Mouse (Mus musculus) liver, embryonic 15.5 days (tissue): ENCODE results near the gene Cpvl. TPM values are rescaled to one million over a fixed set of nuclear protein-coding genes. Genes with fewer than 3 reads are reported as not detected.

Experiments
- ATAC-seq: fragments of 200-750 bp; cut with Nextera tagmentation; 2 replicates; pipeline ENCODE4 v1.8.0; 2017; ENCODE audit warnings: moderate number of reproducible peaks, mild to moderate bottlenecking, moderate library complexity; ENCODE audit not compliant: insufficient read depth
- H3K27ac ChIP-seq: fragments of 300-500 bp; sonication (generic); replicated peaks from 2 replicates; pipeline ENCODE4 v1.5.1; 2015; ENCODE audit warnings: mild to moderate bottlenecking, inconsistent platforms
- H3K27me3 ChIP-seq: fragments of 300-500 bp; sonication (generic); 2 replicates; pipeline ENCODE4 v1.6.1; 2015; ENCODE audit warnings: mild to moderate bottlenecking, inconsistent platforms
- H3K36me3 ChIP-seq: fragments of 300-500 bp; sonication (generic); replicated peaks from 2 replicates; pipeline ENCODE4 v1.6.1; 2015; ENCODE audit warnings: moderate library complexity, mild to moderate bottlenecking, inconsistent platforms
- H3K4me1 ChIP-seq: fragments of 300-500 bp; sonication (generic); replicated peaks from 2 replicates; pipeline ENCODE4 v1.6.1; 2015; ENCODE audit warnings: inconsistent platforms
- H3K4me2 ChIP-seq: fragments of 300-500 bp; sonication (generic); 2 replicates; pipeline ENCODE4 v1.6.1; 2015; ENCODE audit warnings: moderate library complexity, mild to moderate bottlenecking, inconsistent platforms
- H3K4me3 ChIP-seq: fragments of 300-500 bp; sonication (generic); replicated peaks from 2 replicates; pipeline ENCODE4 v1.5.1; 2015; ENCODE audit warnings: mild to moderate bottlenecking, inconsistent platforms
- H3K9ac ChIP-seq: fragments of 300-500 bp; sonication (generic); 2 replicates; pipeline ENCODE4 v1.6.1; 2015; ENCODE audit warnings: moderate library complexity, mild to moderate bottlenecking, inconsistent platforms
- H3K9me3 ChIP-seq: fragments of 300-500 bp; sonication (generic); replicated peaks from 2 replicates; pipeline ENCODE4 v1.6.1; 2016; ENCODE audit warnings: inconsistent platforms
- WGBS: fragments of 180-500 bp; shearing (Covaris S2); methylation state at CpG from one replicate; pipeline ENCODE4 v1.1.7; 2015; ENCODE audit warnings: mixed read lengths; ENCODE audit not compliant: insufficient replicate concordance; 5-methylcytosine and 5-hydroxymethylcytosine counted together
- polyA plus RNA-seq: library from polyadenylated mRNA; unstranded; fragments of >200 nt; fragmentation: Nextera tagmentation; extraction: Ambion mirVana; gene quantifications from 2 replicates; pipeline ENCODE4 v1.2.1, GENCODE M21; 2015

Gene Cpvl
- polyA plus RNA-seq, 1 experiment from 2014 or later: not detected

DNA sequence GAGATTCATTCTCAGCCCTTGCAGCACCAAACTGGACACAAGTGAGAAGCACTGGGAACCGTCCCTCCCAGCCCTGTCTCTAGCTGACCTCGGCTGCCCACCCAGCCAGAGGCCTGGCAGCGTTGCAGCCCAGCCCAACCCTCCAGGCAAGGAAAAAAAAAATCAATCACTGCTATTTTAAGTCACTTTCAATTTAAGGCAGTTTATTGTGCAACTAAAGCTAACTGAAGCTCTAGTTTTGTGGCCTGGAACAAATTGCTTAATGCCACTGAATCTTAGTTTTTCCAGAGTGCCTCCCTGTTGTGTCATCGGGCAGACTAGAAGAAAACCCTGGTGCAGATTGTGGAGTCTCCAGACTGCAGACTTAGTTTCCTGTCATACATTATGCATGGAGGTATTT lies 17.0 kb upstream of the Cpvl start:
- H3K4me3 ChIP-seq: no peak overlapping the region
- H3K4me2 ChIP-seq: no peak overlapping the region
- H3K27me3 ChIP-seq: no peaks in the 10 kb centered on the region
- 44% methylated on average over 4 of the region's 4 CpGs for WGBS
- ATAC-seq: no peak
- no peaks in the 10 kb centered on the region for H3K36me3 ChIP-seq
- no peak overlapping the region for H3K27ac ChIP-seq
- H3K9ac ChIP-seq: no peak overlapping the region
- peaks cover 5% of the 10 kb centered on the region; the same call in 1 of the 2 replicates for H3K4me1 ChIP-seq
- no peaks in the 10 kb centered on the region for H3K9me3 ChIP-seq

DNA sequence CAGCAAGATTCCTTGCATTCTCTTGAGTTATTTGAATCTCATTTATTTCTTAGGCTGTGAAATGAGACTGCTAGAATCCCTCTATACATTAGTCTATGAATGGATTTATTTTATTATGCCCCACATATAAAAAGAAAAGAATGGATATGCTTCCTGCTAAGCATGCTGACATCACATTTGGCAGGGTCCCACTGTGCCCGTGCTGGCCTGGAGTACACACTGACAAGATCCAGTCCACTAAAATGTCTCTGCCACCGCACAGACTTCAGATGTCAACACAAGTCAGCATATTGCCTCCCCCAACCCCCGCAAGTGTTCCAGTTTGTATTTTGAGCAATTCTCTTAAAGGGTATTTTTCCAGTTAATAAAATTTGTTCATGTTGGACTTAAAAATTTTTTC lies 13.9 kb upstream of the Cpvl start:
- Histone ChIP-seq H3K27ac (no peak overlapping the region), H3K4me1 (peaks cover 5% of the 10 kb centered on the region; the same call in 1 of the 2 replicates), H3K4me3 (no peak overlapping the region), H3K9ac (no peak overlapping the region), H3K27me3 (no peaks in the 10 kb centered on the region), H3K36me3 (no peaks in the 10 kb centered on the region), H3K4me2 (no peak overlapping the region), H3K9me3 (no peaks in the 10 kb centered on the region)
- 62% methylated on average over 3 of the region's 3 CpGs for WGBS
- ATAC-seq: no peak

DNA sequence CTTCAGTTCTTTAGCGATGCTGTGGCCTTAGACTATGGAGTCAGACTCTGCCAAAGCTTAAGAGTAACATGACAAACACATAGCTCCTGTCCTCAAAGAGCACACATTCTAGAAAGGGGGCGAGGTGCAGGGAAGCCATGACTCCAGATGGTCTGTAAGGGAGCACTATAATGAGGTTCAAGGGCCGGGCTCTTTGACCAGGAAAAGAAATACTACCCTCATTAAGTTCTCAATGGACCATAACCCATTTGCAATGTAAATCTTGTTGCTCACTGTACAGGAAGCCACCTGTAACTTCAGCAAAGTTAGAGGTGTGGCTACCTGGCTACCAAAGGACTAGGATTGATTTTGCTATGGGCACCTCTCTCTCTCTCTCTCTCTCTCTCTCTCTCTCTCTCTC lies 8.8 kb upstream of the Cpvl start:
- WGBS: 65% methylated on average over 3 of the region's 3 CpGs
- no peak overlapping the region for H3K27ac ChIP-seq
- no peak for ATAC-seq
- H3K4me3 ChIP-seq: no peak overlapping the region
- peaks cover 11% of the 10 kb centered on the region for H3K4me1 ChIP-seq
- H3K27me3 ChIP-seq: no peaks in the 10 kb centered on the region
- H3K4me2 ChIP-seq: no peak overlapping the region
- no peaks in the 10 kb centered on the region for H3K9me3 ChIP-seq
- no peaks in the 10 kb centered on the region for H3K36me3 ChIP-seq
- H3K9ac ChIP-seq: no peak overlapping the region

DNA sequence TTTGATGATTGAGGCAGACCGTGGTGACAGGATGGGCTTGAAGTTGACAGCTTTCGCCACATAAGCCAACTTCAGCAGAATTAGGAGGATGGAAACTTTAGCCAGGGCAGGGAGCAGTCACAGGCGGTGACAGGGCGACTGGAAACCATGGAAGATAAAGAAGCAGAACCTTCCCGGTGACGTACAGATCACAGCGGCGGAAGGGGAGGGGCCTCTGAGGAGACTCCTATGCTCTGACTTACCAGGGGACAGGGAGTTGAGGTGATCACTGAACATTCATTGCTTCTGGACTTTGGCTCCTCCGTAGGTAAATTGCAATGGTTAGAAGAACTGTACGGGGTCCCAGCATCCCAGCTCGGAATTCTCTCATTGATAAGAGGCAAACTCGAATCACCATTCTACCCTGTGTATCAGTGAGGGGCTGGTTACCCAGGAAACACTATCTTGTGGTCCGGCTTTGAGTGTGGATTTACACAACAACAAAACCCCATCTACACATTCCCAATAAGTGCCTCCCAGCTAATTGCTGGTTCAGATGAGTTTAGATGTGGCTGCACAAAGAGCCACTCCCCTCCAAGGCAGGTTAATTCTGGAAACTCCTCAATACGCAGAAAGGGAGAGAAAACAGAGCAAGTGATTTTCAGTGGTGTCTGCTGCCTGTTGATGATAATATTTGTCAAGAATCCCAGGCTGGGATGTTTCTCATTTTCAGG lies 8.0 kb upstream of the Cpvl start:
- no peak for ATAC-seq
- no peaks in the 10 kb centered on the region for H3K36me3 ChIP-seq
- WGBS: 38% methylated on average over 14 of the region's 14 CpGs
- peak overlapping the region; percentile 39 for H3K4me2 ChIP-seq
- no peaks in the 10 kb centered on the region for H3K27me3 ChIP-seq
- no peak overlapping the region for H3K9ac ChIP-seq
- peaks cover 19% of the 10 kb centered on the region for H3K4me1 ChIP-seq
- H3K4me3 ChIP-seq: no peak overlapping the region; the same call in 1 of the 2 replicates
- H3K27ac ChIP-seq: no peak overlapping the region
- H3K9me3 ChIP-seq: no peaks in the 10 kb centered on the region

DNA sequence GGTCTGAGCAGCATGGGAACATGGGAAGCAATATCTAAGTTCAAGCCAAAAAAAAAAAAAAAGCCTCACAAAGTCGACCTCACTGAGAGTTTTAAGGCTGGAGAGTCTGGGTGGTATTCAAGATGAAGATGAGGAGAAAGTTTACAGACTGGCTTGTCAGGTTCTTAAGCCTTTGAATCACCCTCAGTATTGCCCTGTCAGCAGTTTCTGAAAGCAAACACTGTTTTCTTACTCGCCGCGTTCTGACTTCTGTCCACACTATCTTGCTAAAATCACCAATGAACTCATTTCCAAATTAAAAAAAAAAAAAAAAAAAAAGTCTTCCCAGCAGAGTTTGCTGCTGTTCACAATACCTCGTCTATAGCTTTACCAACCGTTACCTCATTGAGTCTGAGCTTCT lies 5.3 kb upstream of the Cpvl start:
- Histone ChIP-seq H3K4me1 (peaks cover 36% of the 10 kb centered on the region), H3K27me3 (no peaks in the 10 kb centered on the region), H3K9me3 (no peaks in the 10 kb centered on the region), H3K9ac (no peak overlapping the region), H3K4me3 (no peak overlapping the region), H3K36me3 (no peaks in the 10 kb centered on the region), H3K4me2 (no peak overlapping the region), H3K27ac (no peak overlapping the region)
- ATAC-seq: no peak
- 60% methylated on average over 6 of the region's 6 CpGs for WGBS

DNA sequence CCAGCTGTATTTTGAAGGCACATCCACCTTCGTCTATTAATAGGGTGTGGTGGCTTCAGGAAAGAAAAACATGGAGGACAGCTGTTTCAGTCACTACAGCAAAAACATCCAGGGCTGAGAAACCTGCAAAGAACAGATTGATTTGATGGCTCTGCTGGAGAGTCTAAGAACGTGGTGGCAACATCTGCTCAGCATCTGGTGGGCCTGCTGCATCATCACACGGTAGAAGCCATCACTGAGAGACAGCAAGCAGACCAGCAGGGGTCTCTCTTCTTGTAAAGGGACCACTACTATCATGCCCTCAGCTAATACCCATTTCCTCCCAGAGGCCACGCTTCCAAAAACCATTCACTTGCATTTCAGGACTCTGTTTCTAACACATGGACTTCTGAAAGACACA lies 4.1 kb upstream of the Cpvl start:
- H3K9me3 ChIP-seq: no peaks in the 10 kb centered on the region
- no peak overlapping the region for H3K27ac ChIP-seq
- no peak overlapping the region for H3K4me2 ChIP-seq
- no peak for ATAC-seq
- no peaks in the 10 kb centered on the region for H3K36me3 ChIP-seq
- WGBS: 45% methylated on average over 4 of the region's 4 CpGs
- no peaks in the 10 kb centered on the region for H3K27me3 ChIP-seq
- peaks cover 36% of the 10 kb centered on the region for H3K4me1 ChIP-seq
- H3K9ac ChIP-seq: no peak overlapping the region
- no peak overlapping the region for H3K4me3 ChIP-seq

DNA sequence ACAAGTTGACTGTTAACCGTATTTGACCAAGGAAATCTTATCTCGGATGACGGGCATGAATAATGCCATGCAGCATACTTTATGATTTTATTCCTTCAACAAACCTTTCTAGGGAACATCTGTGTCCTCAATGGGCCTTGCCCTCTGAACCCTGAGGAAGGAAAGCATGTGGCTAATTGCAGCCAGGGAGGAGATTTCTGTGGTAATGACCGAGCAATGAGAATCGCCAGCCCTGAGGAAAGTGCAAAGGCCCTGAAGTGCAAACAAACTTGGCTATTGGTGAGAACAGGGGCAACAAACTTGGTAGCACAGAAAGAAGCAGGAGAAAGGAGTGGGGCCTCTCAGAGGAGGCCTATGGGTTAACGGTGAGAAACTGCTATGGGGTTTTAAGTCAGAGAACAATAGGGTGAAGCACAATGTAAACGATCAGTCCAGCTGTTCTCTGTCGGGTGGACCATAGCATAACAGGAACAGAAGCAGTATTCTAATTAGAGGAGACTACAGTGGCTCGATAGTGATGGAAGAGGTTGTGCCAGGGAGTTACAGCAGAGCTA lies 3.7 kb upstream of the Cpvl start:
- no peaks in the 10 kb centered on the region for H3K9me3 ChIP-seq
- no peak overlapping the region for H3K4me3 ChIP-seq
- 48% methylated on average over 9 of the region's 9 CpGs for WGBS
- H3K4me1 ChIP-seq: peaks cover 36% of the 10 kb centered on the region
- no peak overlapping the region for H3K4me2 ChIP-seq
- H3K27me3 ChIP-seq: no peaks in the 10 kb centered on the region
- no peak for ATAC-seq
- H3K9ac ChIP-seq: no peak overlapping the region
- no peak overlapping the region for H3K27ac ChIP-seq
- H3K36me3 ChIP-seq: no peaks in the 10 kb centered on the region

DNA sequence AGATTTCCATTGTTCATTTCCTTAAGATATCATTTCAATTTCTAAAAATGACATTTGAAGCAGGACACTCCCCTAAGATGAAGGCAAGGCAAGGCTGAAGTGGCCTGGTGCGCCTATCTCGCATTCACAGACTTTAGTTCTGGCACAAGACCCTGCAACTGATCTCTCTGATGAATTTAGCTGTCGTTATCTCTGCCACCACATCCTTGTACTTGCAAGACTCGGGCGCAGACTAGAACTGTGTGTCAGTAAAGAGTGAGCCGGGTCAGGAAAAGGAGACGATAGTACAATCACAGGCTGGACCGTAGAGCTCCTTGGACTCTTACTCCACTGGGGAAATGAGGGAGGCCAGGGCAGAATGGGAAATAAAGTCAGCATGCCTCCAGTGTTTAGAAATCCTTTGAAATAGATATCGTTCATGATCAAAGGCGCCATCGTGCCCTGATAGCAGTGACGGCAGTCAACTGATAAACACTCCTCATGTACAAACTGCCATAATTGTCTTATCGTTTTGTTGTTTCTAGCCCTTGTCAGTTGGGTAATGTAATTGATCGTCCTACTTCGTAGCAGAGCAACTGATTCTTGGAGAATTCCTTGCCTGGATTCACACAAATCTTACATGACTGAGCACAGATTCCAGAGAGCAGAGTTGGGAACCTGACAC lies 2.5 kb upstream of the Cpvl start:
- peaks cover 30% of the 10 kb centered on the region for H3K4me1 ChIP-seq
- H3K4me3 ChIP-seq: 0 out of 2 replicates have a peak overlapping the region, but pooled peaks have one; percentile 12
- no peak overlapping the region for H3K9ac ChIP-seq
- no peaks in the 10 kb centered on the region for H3K27me3 ChIP-seq
- H3K27ac ChIP-seq: 0 out of 2 replicates have a peak overlapping the region, but pooled peaks have one; percentile 45
- no peaks in the 10 kb centered on the region for H3K9me3 ChIP-seq
- H3K36me3 ChIP-seq: no peaks in the 10 kb centered on the region
- WGBS: 25% methylated on average over 15 of the region's 15 CpGs
- H3K4me2 ChIP-seq: peak overlapping the region; percentile 52
- ATAC-seq: peak; percentile 92

DNA sequence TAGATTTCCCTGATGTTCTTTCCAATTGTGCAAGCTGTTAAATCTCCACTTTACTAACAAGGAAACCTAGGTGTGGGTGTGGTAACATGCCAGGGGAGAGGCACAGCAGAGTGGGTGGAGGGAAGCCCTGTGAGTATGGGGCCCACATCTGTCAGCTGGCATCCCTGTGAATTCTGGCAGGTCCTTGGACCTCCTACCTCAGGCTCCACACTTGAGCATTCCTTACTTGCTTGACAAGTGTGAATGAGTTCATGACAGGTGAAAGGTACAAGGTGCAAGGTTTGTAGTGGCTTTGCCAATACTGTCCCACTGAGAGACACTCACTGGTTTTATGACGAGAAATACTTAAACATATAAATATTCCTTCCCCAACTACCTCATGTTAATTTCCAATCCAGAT lies 4.4 kb downstream of the Cpvl start:
- 47% methylated on average over 1 of the region's 1 CpGs for WGBS
- H3K4me2 ChIP-seq: no peak overlapping the region
- no peaks in the 10 kb centered on the region for H3K4me1 ChIP-seq
- no peak overlapping the region for H3K4me3 ChIP-seq
- H3K36me3 ChIP-seq: no peaks in the 10 kb centered on the region
- no peaks in the 10 kb centered on the region for H3K9me3 ChIP-seq
- H3K27ac ChIP-seq: no peak overlapping the region
- H3K9ac ChIP-seq: no peak overlapping the region
- no peak for ATAC-seq
- H3K27me3 ChIP-seq: no peaks in the 10 kb centered on the region; the same call in 1 of the 2 replicates

DNA sequence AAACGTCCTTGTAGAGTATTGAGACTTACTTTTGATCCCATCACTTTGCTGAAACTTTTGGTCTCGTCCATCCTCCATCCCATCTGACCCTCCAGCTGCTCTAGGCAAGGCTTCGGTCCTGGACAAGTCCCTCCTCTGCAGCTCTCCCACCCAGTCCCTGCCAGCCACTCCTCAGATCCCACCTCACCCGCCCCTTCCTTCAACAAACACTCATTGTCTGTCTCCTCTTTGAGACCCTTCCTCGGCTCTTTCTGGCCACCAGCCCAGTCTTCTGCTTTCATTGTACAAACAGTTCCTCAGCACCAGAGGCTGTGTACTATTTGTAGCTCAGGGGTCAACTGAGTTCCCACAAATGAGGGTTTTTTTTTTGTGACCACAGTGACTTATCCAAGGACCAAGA lies 5.0 kb downstream of the Cpvl start:
- H3K27ac ChIP-seq: no peak overlapping the region
- 46% methylated on average over 5 of the region's 5 CpGs for WGBS
- H3K4me2 ChIP-seq: no peak overlapping the region
- H3K9me3 ChIP-seq: no peaks in the 10 kb centered on the region
- no peak overlapping the region for H3K9ac ChIP-seq
- H3K4me3 ChIP-seq: no peak overlapping the region
- ATAC-seq: no peak
- H3K27me3 ChIP-seq: no peaks in the 10 kb centered on the region; the same call in 1 of the 2 replicates
- no peaks in the 10 kb centered on the region for H3K36me3 ChIP-seq
- H3K4me1 ChIP-seq: no peaks in the 10 kb centered on the region

DNA sequence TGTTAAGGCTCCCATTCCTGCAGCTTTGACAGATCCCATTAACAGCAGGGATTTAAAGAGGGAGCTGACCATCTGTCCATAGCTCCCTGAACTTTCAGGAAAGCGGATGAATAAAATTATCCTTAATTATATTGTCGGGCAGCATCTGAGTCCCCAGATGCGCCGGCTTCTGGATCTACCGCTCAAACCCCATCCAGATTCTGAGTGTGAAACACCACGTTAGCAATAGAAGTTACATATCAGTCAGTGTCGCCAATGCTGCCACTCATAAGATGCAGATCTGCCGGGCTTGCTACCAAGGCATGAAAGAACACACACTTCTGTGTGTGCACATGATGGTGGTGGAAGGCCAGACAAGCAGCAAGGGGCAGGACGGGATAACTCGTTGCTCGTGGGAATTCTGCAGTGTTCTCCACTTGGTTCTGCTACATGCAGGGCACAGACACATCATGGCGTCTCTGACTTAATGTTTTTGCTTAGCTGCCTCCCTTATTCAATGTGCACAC lies 6.2 kb downstream of the Cpvl start:
- Histone ChIP-seq H3K27me3 (no peaks in the 10 kb centered on the region; the same call in 1 of the 2 replicates), H3K9ac (no peak overlapping the region), H3K27ac (no peak overlapping the region), H3K4me2 (no peak overlapping the region), H3K4me1 (no peaks in the 10 kb centered on the region), H3K36me3 (no peaks in the 10 kb centered on the region), H3K4me3 (no peak overlapping the region), H3K9me3 (no peaks in the 10 kb centered on the region)
- 72% methylated on average over 12 of the region's 12 CpGs for WGBS
- no peak for ATAC-seq
